Mouse (Mus musculus): Measurements from ENCODE around the gene Tnr. TPM values are rescaled to one million over a fixed set of nuclear protein-coding genes. Genes with fewer than 3 reads are reported as not detected.

The Tnr gene
- 1 to 10 TPM; 1.3 to 2.6 TPM for total RNA-seq (2021)
- long read RNA-seq, experiment 1: 0 reads
- long read RNA-seq, experiment 2: 0 reads

- peak; percentile 37 for DNase-seq
These were observed at the start of gene Tnr for GRCm38 (mm10) chr1:159523578-159523977. TSS of gene Tnr (plus strand) at chr1:159523769.

GRCm38 (mm10) chr1:159489853-159490435 is 33.6 kb upstream of the Tnr start:
- DNase-seq: no peak

GRCm38 (mm10) chr1:159492536-159492935 is 31.0 kb upstream of the Tnr start:
- no peak for DNase-seq

GRCm38 (mm10) chr1:159493720-159494499 is 29.7 kb upstream of the Tnr start:
- DNase-seq: no peak

- peak; percentile 6 for DNase-seq
These were observed 25.3 kb upstream of the Tnr start for GRCm38 (mm10) chr1:159498236-159498635.

GRCm38 (mm10) chr1:159499806-159500460 is 23.6 kb upstream of the Tnr start:
- DNase-seq: no peak

- DNase-seq: no peak
These were observed 21.7 kb upstream of the Tnr start for GRCm38 (mm10) chr1:159501911-159502310.

- DNase-seq: no peak
These were observed 12.9 kb upstream of the Tnr start for GRCm38 (mm10) chr1:159510667-159511066.

- DNase-seq: no peak
These were observed 5.9 kb upstream of the Tnr start for GRCm38 (mm10) chr1:159517647-159518046.

- no peak for DNase-seq
These were observed 4.4 kb upstream of the Tnr start for GRCm38 (mm10) chr1:159519206-159519605.

- DNase-seq: no peak
These were observed 500 bp upstream of the Tnr start for GRCm38 (mm10) chr1:159523069-159523468.

- peak; percentile 85 for DNase-seq
These were observed 531 bp downstream of the Tnr start for GRCm38 (mm10) chr1:159524051-159524549.

GRCm38 (mm10) chr1:159532841-159533569 is 9.4 kb downstream of the Tnr start:
- DNase-seq: no peak

- no peak for DNase-seq
These were observed 12.0 kb downstream of the Tnr start for GRCm38 (mm10) chr1:159535582-159535981.

- DNase-seq: no peak
These were observed 14.0 kb downstream of the Tnr start for GRCm38 (mm10) chr1:159537541-159537940.

GRCm38 (mm10) chr1:159538076-159538475 is 14.5 kb downstream of the Tnr start:
- no peak for DNase-seq

- DNase-seq: no peak
These were observed 22.0 kb downstream of the Tnr start for GRCm38 (mm10) chr1:159545470-159546145.

GRCm38 (mm10) chr1:159551036-159551435 is 27.5 kb downstream of the Tnr start:
- no peak for DNase-seq

- no peak for DNase-seq
These were observed 28.2 kb downstream of the Tnr start for GRCm38 (mm10) chr1:159551591-159552442.

GRCm38 (mm10) chr1:159561616-159562015 is 38.0 kb downstream of the Tnr start:
- no peak for DNase-seq

GRCm38 (mm10) chr1:159565129-159565528 is 41.6 kb downstream of the Tnr start:
- DNase-seq: no peak
